Mouse (Mus musculus) small intestine, adult 2 months (tissue): ENCODE measurements around the gene Mrpl34. TPM values are rescaled to one million over a fixed set of nuclear protein-coding genes. Genes with fewer than 3 reads are reported as not detected.

Source experiments
- H3K27ac ChIP-seq: fragments of 200-500 bp; 2 replicates; pipeline ENCODE4 v1.5.1; 2012; ENCODE audit warnings: low read depth, low read length, control low read depth, inconsistent platforms; ENCODE audit not compliant: insufficient read depth
- H3K27me3 ChIP-seq: fragments of 200-500 bp; 2 replicates; pipeline ENCODE4 v1.6.1; 2012; ENCODE audit warnings: mild to moderate bottlenecking, moderate library complexity, low read length, inconsistent platforms; ENCODE audit not compliant: control insufficient read depth, insufficient read depth
- H3K36me3 ChIP-seq: fragments of 200-500 bp; 2 replicates; pipeline ENCODE4 v1.6.1; 2012; ENCODE audit warnings: mild to moderate bottlenecking, low read length, control low read depth, inconsistent platforms; ENCODE audit not compliant: control insufficient read depth, insufficient read depth
- H3K4me1 ChIP-seq: fragments of 200-500 bp; 2 replicates; pipeline ENCODE4 v1.6.1; 2012; ENCODE audit warnings: low read length, inconsistent platforms, mixed read lengths; ENCODE audit not compliant: control insufficient read depth, insufficient read depth, insufficient read length
- H3K4me3 ChIP-seq: fragments of 200-500 bp; 2 replicates; pipeline ENCODE4 v1.5.1; 2012; ENCODE audit warnings: low read depth, mild to moderate bottlenecking, control low read depth, inconsistent platforms, low read length, moderate library complexity
- CTCF ChIP-seq: fragments of 200-500 bp; IDR thresholded peaks from 2 replicates; pipeline ENCODE4 v1.5.1; 2012; ENCODE audit warnings: low read depth, mild to moderate bottlenecking, control low read depth, inconsistent platforms, low read length, moderate library complexity, mixed read lengths; ENCODE audit not compliant: insufficient replicate concordance, insufficient read length; ENCODE audit errors: extremely low read depth
- POLR2A ChIP-seq: fragments of 200-500 bp; IDR thresholded peaks from 2 replicates; pipeline ENCODE4 v1.6.1; 2012; ENCODE audit warnings: low read depth, mild to moderate bottlenecking, control low read depth, inconsistent platforms, low read length, moderate library complexity
- WGBS: fragments of 180-500 bp; shearing (Covaris S2); methylation state at CpG from one replicate; pipeline ENCODE4 v1.1.7; 2018; 5-methylcytosine and 5-hydroxymethylcytosine counted together
- polyA plus RNA-seq: library from polyadenylated mRNA; depleted of rRNA; stranded (reverse); fragments of >200 nt; gene quantifications from 2 replicates; pipeline ENCODE4 v1.2.3, GENCODE M21; 2012; rRNA removed

The Mrpl34 gene
- polyA plus RNA-seq, 1 experiment = 170 TPM

GRCm38 (mm10) chr8:71505979-71506378 lies 41.2 kb downstream of the Mrpl34 start:
- H3K4me1 ChIP-seq = peaks cover 3% of the 10 kb centered on the region
- TF ChIP-seq CTCF (no peak), POLR2A (no peak)
- 43% methylated on average over 4 of the region's 4 CpGs for WGBS
- peaks cover 11% of the 10 kb centered on the region; the same call in 1 of the 2 replicates for H3K27me3 ChIP-seq
- H3K27ac ChIP-seq = no peak overlapping the region
- no peak overlapping the region for H3K4me3 ChIP-seq
- H3K36me3 ChIP-seq = no peaks in the 10 kb centered on the region

DNA sequence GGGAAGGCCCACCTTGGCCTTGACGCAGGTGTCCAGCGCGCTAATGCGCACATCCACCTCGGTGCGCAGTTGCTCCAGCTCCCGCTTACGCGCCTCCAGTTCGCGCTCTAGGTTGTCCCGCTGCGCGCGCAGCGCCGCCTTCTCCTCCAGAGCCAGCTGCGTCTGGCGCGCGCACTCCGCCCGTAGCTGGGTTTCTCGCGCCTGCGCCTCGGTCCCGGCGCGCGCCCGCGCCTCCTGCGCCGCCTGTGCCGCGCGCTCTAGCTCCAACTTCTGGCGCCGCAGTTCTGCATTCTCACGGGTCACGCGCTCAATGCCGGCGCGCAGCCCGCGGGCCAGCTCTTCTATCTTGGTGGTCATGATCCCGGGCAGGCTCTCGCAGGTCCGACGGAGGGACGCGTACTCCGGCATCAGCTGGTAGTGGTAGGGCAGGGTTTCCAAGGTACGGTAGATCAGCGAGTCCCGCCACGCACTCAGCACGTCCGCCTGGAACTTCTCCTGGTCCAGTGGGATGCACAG lies 42.9 kb downstream of the Mrpl34 start:
- peaks cover 3% of the 10 kb centered on the region for H3K4me1 ChIP-seq
- TF ChIP-seq CTCF = no peak
- no peak for TF ChIP-seq POLR2A
- H3K27ac ChIP-seq = no peak overlapping the region
- peak overlapping the region; percentile 62 for H3K4me3 ChIP-seq
- under 1% methylated on average over 61 of the region's 61 CpGs for WGBS
- H3K27me3 ChIP-seq = peaks cover 11% of the 10 kb centered on the region; the same call in 1 of the 2 replicates
- no peaks in the 10 kb centered on the region for H3K36me3 ChIP-seq

DNA sequence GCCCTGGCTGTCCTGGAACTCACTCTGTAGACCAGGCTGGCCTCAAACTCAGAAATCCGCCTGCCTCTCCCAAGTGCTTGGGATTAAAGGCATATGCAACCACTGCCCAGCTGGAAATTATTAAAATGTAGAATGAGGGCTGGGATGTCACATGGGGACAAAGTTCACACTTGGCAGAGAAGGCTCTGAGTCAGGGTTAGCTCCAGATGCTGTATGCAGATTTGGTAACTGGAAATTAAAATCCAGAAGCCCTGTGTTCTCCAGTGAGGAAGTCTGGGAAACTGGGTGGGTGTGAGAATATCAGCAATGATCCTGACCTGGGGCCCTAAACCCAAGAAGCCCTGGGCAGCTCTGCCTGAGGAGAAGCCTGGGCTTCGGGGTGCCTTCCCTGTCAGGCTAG lies 44.6 kb downstream of the Mrpl34 start:
- TF ChIP-seq POLR2A (no peak), CTCF (no peak)
- H3K36me3 ChIP-seq = no peaks in the 10 kb centered on the region
- peak overlapping the region; percentile 22 for H3K4me3 ChIP-seq
- 28% methylated on average over 2 of the region's 2 CpGs for WGBS
- H3K27me3 ChIP-seq = peaks cover 11% of the 10 kb centered on the region; the same call in 1 of the 2 replicates
- peak overlapping the region; percentile 8; the same call in 1 of the 2 replicates for H3K27ac ChIP-seq
- H3K4me1 ChIP-seq = peaks cover 3% of the 10 kb centered on the region

- Histone ChIP-seq H3K27me3 (peaks cover 11% of the 10 kb centered on the region; the same call in 1 of the 2 replicates), H3K27ac (peak within 1 kb of the TSS; percentile 66), H3K4me3 (peak within 1 kb of the TSS; percentile 53), H3K4me1 (peaks cover 3% of the 10 kb centered on the region), H3K36me3 (no peaks in the 10 kb centered on the region)
- 35% methylated on average over 14 of the region's 14 CpGs for WGBS
- TF ChIP-seq POLR2A = peak; percentile 39; the same call in 1 of the 2 replicates
- TF ChIP-seq CTCF = no peak
Observed at GRCm38 (mm10) chr8:71511644-71512043, 46.9 kb downstream of the Mrpl34 start, which contains the start of gene Plvap. Gene Plvap, minus strand, starts transcription at chr8:71511752.

- WGBS = 54% methylated on average over 15 of the region's 15 CpGs
- H3K36me3 ChIP-seq = no peaks in the 10 kb centered on the region
- no peaks in the 10 kb centered on the region for H3K4me1 ChIP-seq
- no peak overlapping the region for H3K27ac ChIP-seq
- 0 out of 2 replicates have a peak, but pooled peaks cover 2% of the 10 kb centered on the region for H3K27me3 ChIP-seq
- TF ChIP-seq POLR2A (no peak), CTCF (no peak)
- H3K4me3 ChIP-seq = no peak overlapping the region
Observed at GRCm38 (mm10) chr8:71513018-71513754, 48.4 kb downstream of the Mrpl34 start.

DNA sequence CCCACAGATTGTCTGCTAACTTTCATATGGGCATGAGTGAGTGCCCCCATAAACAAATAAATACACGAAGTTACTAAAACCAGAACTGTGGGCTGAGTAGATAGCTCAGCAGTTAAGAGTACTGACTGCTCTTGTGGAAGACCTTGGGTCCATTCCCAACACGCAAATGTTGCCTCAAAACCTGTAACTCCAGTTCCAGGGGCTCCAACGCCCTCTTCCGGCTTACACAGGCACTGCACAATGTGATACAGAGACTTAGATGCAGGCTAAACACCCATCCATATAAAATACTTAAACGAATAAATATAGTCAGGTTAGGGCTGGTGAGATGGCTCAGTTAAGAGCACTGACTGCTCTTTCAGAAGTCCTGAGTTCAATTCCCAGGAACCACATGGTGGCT lies 50.3 kb downstream of the Mrpl34 start:
- Histone ChIP-seq H3K27me3 (no peaks in the 10 kb centered on the region), H3K4me3 (no peak overlapping the region), H3K36me3 (no peaks in the 10 kb centered on the region), H3K4me1 (0 out of 2 replicates have a peak, but pooled peaks cover 4% of the 10 kb centered on the region), H3K27ac (no peak overlapping the region)
- no peak for TF ChIP-seq POLR2A
- TF ChIP-seq CTCF = no peak
- WGBS = 59% methylated on average over 5 of the region's 5 CpGs

Other genes with a start within 250 kb of the Mrpl34 start
- 19.9 and 28.1 TPM in 2 replicates for gene Myo9b, start 192.2 kb upstream of the Mrpl34 start, polyA plus RNA-seq
- gene Haus8, start 192.0 kb upstream of the Mrpl34 start, polyA plus RNA-seq = 2.8 and 4.8 TPM in 2 replicates
- 63.7 and 101 TPM in 2 replicates for gene Use1, start 98.1 kb upstream of the Mrpl34 start, polyA plus RNA-seq
- gene Ocel1, start 93.7 kb upstream of the Mrpl34 start, polyA plus RNA-seq = 19.7 and 70.3 TPM in 2 replicates
- 233 and 448 TPM in 2 replicates for gene Nr2f6, start 83.0 kb upstream of the Mrpl34 start, polyA plus RNA-seq
- gene Ushbp1, start 69.2 kb upstream of the Mrpl34 start, polyA plus RNA-seq = 5.8 and 7.8 TPM in 2 replicates
- 64.5 and 119 TPM in 2 replicates for gene Babam1, start 68.1 kb upstream of the Mrpl34 start, polyA plus RNA-seq
- 12.6 and 13.8 TPM in 2 replicates for gene Ankle1, start 58.9 kb upstream of the Mrpl34 start, polyA plus RNA-seq
- gene Abhd8, start 1.3 kb upstream of the Mrpl34 start, polyA plus RNA-seq = 17.4 and 26.5 TPM in 2 replicates
- gene Dda1, start 4.2 kb downstream of the Mrpl34 start, polyA plus RNA-seq = 46.3 and 85.3 TPM in 2 replicates
- gene Ano8, start 21.0 kb downstream of the Mrpl34 start, polyA plus RNA-seq = 9.0 and 19.8 TPM in 2 replicates
- 18.6 and 25.8 TPM in 2 replicates for gene Gtpbp3, start 23.1 kb downstream of the Mrpl34 start, polyA plus RNA-seq
- gene Plvap, start 46.8 kb downstream of the Mrpl34 start, polyA plus RNA-seq = 182 and 329 TPM in 2 replicates
- gene Ccdc194, start 60.8 kb downstream of the Mrpl34 start, polyA plus RNA-seq = not detected in 2 replicates
- 126 and 242 TPM in 2 replicates for gene Bst2, start 72.5 kb downstream of the Mrpl34 start, polyA plus RNA-seq
- 180 and 251 TPM in 2 replicates for gene Mvb12a, start 78.0 kb downstream of the Mrpl34 start, polyA plus RNA-seq
- 0.62 and 3.3 TPM in 2 replicates for gene Tmem221, start 93.9 kb downstream of the Mrpl34 start, polyA plus RNA-seq
- not detected in 2 replicates for gene Nxnl1, start 101.6 kb downstream of the Mrpl34 start, polyA plus RNA-seq
- gene Slc27a1, start 103.9 kb downstream of the Mrpl34 start, polyA plus RNA-seq = 28.6 and 29.6 TPM in 2 replicates
- 174 and 266 TPM in 2 replicates for gene Pgls, start 127.2 kb downstream of the Mrpl34 start, polyA plus RNA-seq
- 1.7 and 4.5 TPM in 2 replicates for gene Fam129c, start 132.7 kb downstream of the Mrpl34 start, polyA plus RNA-seq
- 52.4 and 59.8 TPM in 2 replicates for gene Colgalt1, start 146.0 kb downstream of the Mrpl34 start, polyA plus RNA-seq
- 1.6 TPM in 2 replicates for gene Unc13a, start 206.8 kb downstream of the Mrpl34 start, polyA plus RNA-seq
- 14.3 and 20.3 TPM in 2 replicates for gene Jak3, start 211.3 kb downstream of the Mrpl34 start, polyA plus RNA-seq
- gene Insl3, start 224.3 kb downstream of the Mrpl34 start, polyA plus RNA-seq = 9.1 and 30.2 TPM in 2 replicates
- gene B3gnt3, start 236.8 kb downstream of the Mrpl34 start, polyA plus RNA-seq = 180 and 195 TPM in 2 replicates